Mouse (Mus musculus): ENCODE data around the gene Ankrd44. TPM values are rescaled to one million over a fixed set of nuclear protein-coding genes. Genes with fewer than 3 reads are reported as not detected.

Gene Ankrd44
- total and polyA plus RNA-seq, 3 experiments: 10.2 to 10.7 (median 10.2) TPM

DNA sequence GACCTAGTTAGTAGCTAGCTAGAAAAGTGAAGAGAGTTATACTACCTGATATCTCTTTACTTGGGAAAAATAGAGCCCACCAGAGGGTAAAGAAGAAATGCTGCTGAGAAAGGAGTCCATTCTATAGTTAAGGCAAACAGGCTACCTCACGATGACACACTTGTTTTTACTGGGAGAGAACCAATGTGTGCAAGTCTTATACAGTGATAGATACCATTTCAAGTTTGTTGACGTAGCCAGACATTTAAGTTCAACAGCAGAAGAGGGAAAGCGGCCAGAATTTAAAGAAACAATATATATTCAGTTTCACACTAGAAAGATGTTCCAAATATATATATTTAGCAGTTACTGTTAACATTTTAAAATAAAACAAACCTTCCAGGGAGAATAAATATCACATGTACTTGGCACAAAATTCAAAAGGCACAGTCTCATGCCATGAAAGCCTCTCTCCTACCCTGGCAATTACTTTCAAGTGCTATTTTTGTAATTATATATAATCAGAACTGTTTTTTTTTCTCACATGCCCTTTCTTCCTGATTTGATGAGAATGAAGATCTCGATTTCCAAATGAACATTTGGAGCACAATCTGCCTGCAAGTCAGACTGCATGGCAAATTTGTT is 328.5 kb downstream of the Ankrd44 start:
- intact Hi-C loops (cut with DNase I): no loop called here
- 66% methylated on average over 4 of the region's 4 CpGs for WGBS
- no peak for DNase-seq
- Histone ChIP-seq H3K36me3 (ENCODE audit: control insufficient read depth, insufficient read depth, low read length) (no peaks in the 10 kb centered on the region), H3K4me3 (no peak overlapping the region), H3K79me2 (replicated peaks; ENCODE audit: control insufficient read depth, insufficient read depth, low read length) (no peaks in the 10 kb centered on the region), H3K27me3 (ENCODE audit: control insufficient read depth, insufficient read depth, low read length) (no peaks in the 10 kb centered on the region), H3K4me1 (ENCODE audit: control insufficient read depth, insufficient read depth, low read length) (no peaks in the 10 kb centered on the region), H3K9ac (ENCODE audit: low read depth, low read length) (no peak overlapping the region), H3K27ac (no peak overlapping the region)
- TF ChIP-seq POLR2A (IDR thresholded peaks at IDR 0.05; ENCODE audit: insufficient read depth, low read depth, low read length) (no peak), EP300 (IDR thresholded peaks at IDR 0.05; ENCODE audit: insufficient read depth, low read depth, low read length) (no peak), CTCF (IDR thresholded peaks at IDR 0.05) (no peak)

DNA sequence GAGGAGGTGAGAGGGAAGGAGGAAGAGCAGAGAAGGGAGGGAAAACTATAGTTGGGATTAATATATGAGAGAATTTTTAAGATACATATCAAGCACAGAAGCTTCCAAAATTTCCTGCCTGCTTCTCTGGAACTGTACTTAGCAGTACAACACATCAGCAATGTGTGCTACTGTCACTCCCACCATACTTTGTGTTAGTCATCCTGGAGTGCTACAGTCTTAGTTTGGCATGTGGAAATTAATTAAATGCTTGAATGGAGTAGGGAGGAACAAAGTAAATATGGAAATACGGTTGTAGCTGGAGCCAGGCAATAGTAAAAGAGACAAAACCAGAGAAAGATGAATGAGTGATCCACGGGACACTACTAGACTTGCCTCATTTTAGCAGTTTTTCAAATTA is 330.0 kb downstream of the Ankrd44 start:
- Histone ChIP-seq H3K4me1 (ENCODE audit: control insufficient read depth, insufficient read depth, low read length) (no peaks in the 10 kb centered on the region), H3K36me3 (ENCODE audit: control insufficient read depth, insufficient read depth, low read length) (no peaks in the 10 kb centered on the region), H3K27ac (no peak overlapping the region), H3K4me3 (no peak overlapping the region), H3K79me2 (replicated peaks; ENCODE audit: control insufficient read depth, insufficient read depth, low read length) (no peaks in the 10 kb centered on the region), H3K9ac (ENCODE audit: low read depth, low read length) (no peak overlapping the region), H3K27me3 (ENCODE audit: control insufficient read depth, insufficient read depth, low read length) (no peaks in the 10 kb centered on the region)
- WGBS: 90% methylated on average over 2 of the region's 2 CpGs
- intact Hi-C loops (cut with DNase I): no loop called here
- no peak for TF ChIP-seq CTCF (IDR thresholded peaks at IDR 0.05)
- TF ChIP-seq POLR2A (IDR thresholded peaks at IDR 0.05; ENCODE audit: insufficient read depth, low read depth, low read length): no peak
- TF ChIP-seq EP300 (IDR thresholded peaks at IDR 0.05; ENCODE audit: insufficient read depth, low read depth, low read length): no peak
- DNase-seq: no peak

Small RNA genes lying within 50 kb of the gene (microRNA-seq; reads per million reads assigned to microRNA genes)
- 0 reads per million in 2 experiments for gene Gm24053

Other genes with a start within 250 kb of the Ankrd44 start
- 10 to 100 TPM; 64.4 to 74.9 TPM for gene Sf3b1, start 101.1 kb upstream of the Ankrd44 start, total RNA-seq (2021)
- gene Sf3b1, start 101.1 kb upstream of the Ankrd44 start, polyA plus RNA-seq (2012; rRNA removed): 27.9 and 62.8 TPM in 2 replicates
- 10 to 100 TPM; 26.7 to 64.0 TPM for gene Coq10b, start 126.4 kb upstream of the Ankrd44 start, total RNA-seq (2021)
- gene Coq10b, start 126.4 kb upstream of the Ankrd44 start, polyA plus RNA-seq (2012; rRNA removed): 16.0 and 23.1 TPM in 2 replicates
- gene Hspe1, start 161.7 kb upstream of the Ankrd44 start, total RNA-seq (2021): 100 to 1,000 TPM; 153 to 180 TPM
- gene Hspe1, start 161.7 kb upstream of the Ankrd44 start, polyA plus RNA-seq (2012; rRNA removed): 44.5 and 69.3 TPM in 2 replicates
- gene Hspd1, start 161.9 kb upstream of the Ankrd44 start, total RNA-seq (2021): 100 to 1,000 TPM; 373 to 383 TPM
- 68.5 and 143 TPM in 2 replicates for gene Hspd1, start 161.9 kb upstream of the Ankrd44 start, polyA plus RNA-seq (2012; rRNA removed)
- gene Mob4, start 204.8 kb upstream of the Ankrd44 start, total RNA-seq (2021): 10 to 100 TPM; 27.8 to 32.0 TPM
- gene Mob4, start 204.8 kb upstream of the Ankrd44 start, polyA plus RNA-seq (2012; rRNA removed): 11.1 and 22.3 TPM in 2 replicates

Measured in heart, adult 2 months (tissue).